Mouse (Mus musculus) frontal cortex, postnatal 36 days (tissue): Measurements from ENCODE around the gene Npb.
"Not testable (repeated sequence)": the region's sequence is repeated elsewhere in the genome, so short reads cannot be mapped to it uniquely, and the experiment has no call there.

ENCODE experiments used
- DNase-seq, 2 experiments: peaks; one replicate each; pipeline ENCODE4 v3.0.0; 2022; ENCODE audit warnings: low spot score in 2 of 2

The Npb gene

DNA sequence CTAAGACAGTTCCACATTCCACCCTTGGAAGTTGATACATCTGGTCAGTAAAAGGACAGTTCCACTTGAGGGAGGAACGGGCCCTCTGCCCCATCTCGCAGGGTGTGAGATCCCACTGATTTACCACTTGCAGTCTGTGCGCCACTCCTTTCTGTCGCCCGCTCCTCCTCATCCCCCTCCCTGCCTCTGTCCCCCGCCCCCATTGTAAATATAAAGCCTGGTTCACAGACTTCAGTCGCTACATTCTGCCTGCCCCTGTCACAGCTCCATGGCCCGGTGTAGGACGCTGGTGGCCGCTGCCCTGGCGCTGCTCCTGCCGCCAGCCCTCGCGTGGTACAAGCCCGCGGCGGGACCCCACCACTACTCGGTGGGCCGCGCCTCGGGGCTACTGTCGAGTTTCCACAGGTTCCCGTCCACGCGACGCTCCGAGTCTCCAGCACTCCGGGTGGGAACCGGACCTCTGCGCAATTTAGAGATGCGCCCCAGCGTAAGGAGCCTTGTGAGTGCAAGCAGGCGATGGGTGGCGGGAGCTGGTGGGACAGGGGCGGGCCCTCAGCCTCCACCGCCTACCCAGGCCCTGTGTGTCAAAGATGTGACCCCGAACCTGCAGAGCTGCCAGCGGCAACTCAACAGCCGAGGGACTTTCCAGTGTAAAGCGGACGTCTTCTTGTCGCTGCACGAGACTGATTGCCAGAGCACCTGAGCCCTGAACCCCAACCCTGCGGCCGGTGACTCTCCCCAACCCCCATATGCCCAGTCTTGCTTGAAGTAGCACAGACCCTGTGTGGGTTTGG lies at the start of gene Npb:
Gene Npb (plus strand): TSS at position 237 of the 794 bp plus-strand sequence.
- DNase-seq = no peak

- DNase-seq = not testable (repeated sequence)
Observed at GRCm38 (mm10) chr11:120558843-120559242, 49.4 kb upstream of the Npb start.

GRCm38 (mm10) chr11:120560952-120561728 lies 47.1 kb upstream of the Npb start:
- DNase-seq = no peak

DNA sequence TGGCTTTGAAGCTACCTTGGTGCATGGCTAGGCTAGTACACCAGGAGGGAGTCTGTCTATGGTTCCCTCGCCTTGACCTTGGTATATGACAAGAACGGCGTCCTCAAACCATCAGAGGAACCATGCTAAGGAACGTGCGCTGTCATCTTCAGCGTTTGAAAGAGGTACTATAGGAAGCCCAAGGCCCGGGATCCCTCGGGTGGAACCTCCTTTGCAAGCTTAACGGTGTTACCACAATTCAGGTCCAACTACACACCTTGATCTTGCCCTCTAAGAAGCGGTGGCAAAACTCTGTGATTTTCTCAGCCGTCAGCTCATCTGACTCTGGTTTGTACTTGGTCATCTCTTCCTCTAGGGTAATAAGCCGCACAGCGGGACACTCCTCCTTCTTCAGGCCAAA lies 45.3 kb upstream of the Npb start:
- DNase-seq = no peak

DNA sequence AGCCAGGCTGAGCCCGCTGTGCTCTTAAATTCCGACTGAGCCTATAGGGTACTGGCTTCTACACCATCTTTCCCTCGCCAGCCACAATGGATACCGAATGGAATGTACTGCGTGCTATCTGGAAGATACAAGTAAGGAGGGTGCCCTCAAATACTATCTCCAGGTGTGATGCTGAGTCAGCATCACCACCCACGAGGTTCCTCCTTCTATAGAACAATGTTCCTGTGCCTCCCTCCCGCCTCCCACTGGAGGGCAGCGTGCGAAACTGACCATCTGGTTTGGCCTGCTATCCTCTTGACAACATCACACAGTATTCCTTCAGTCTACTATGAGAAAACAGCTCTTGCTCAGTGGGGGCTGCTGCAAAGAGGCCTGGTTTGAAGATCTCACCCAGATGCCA lies 43.2 kb upstream of the Npb start:
- DNase-seq = no peak

GRCm38 (mm10) chr11:120568324-120568723 lies 40.0 kb upstream of the Npb start:
- no peak for DNase-seq

DNA sequence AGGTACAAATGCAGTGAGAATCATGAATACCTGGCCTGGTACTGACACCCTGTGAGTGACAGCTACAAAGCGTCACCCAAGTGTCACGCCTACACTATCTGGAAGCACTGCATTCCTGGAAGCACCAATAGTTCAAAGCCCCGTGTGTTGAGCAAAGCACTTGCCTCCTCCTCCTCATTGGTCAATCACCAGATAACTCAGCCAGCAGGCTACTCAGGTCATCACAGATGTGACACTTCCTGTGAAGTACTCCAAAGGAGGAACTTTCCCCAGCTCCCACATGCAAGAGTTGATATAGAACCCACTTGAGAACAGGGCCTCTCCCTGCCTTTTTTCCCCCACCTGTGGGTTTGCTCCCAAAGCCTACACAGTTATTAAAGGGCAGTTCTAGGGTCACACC lies 37.2 kb upstream of the Npb start:
- no peak for DNase-seq

DNA sequence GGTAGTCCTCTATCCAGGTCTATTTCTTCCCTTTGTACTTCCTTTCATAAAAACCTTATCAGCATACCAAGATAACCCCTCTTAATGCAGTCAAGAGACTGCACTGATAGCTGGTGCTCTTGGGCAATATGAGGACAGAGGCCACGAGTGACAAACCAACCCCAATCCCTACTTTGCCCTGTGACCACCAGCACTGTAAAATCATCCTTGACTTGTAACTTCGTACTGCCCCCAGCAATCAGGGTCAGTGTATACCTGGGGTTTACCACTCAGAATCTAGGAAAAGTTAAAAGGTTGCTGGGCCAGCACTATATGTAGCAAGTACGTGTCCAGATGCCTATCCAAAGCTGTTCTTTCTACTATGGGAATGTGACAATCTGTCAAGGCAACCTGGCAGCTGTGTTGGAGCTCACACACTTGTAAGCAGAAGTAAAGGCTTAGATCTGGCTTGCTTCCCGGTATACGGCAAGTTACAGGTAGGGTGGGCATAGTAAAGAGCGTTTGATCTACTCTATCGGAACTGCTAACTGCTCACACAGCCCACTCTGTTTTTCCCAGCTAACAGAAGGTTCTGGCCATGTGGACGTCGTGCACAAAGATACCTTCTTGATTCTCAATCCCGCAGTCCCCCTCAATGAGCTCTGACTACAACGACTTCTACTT lies 36.4 kb upstream of the Npb start:
- no peak for DNase-seq

DNA sequence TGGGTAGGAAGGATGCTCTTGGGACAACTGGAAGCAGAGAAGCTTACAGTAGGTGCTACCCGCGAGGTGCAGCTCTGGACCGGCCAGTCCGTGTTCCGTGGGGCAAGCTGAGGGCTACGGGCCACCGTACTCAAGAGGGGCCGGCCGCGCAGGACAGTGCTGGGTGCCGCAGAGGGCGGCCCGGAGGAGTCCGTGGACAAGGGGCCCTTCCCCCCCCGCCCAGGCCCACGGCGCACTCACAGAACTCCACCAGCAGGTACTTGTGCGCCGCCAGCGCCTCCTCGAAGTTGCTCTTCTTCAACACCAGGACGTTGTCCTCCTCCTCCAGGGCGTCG lies 35.9 kb upstream of the Npb start:
- DNase-seq = no peak

DNA sequence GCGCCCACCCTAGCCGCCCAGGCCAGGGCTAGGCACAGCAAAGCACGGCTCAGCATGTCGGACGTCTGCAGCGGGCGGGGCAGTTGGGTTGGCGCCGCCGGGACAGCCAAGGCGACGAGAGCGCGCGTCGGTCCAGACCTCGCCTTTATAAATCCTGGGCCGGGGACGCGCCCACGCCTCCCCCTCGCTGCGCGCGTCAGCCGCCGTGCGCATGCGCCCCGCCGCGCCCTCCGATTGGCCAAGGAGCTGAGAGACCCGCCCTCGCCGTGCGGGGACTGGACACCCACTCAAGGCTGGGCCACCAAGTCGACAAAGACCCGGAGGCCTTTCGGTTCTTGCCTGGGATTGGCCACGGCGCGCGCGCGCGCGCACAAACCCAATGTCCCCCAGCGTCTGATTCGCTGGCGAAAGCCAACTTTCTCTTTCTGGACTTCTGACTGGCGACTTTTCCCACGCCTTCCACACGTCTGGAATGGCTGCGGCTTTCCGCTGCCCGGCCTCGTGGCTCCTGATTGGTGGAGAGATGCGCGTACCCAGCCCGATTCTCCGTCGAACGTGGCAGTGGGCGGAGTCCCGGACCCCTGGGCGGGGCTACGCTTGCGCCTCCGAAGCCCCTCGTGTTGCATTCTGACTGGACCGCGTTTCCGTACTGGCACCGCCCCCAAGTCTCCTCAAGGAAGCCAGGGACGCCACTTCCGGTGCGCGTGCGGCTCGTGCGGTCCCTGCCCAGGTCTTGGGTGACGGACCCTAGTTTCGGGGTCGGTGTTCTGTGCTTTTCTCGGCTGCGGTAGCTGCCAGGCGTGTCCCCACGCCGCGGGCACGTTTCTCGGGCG lies 35.3 kb upstream of the Npb start, which contains the start of gene P4hb:
Gene P4hb (minus strand): TSS at position 502 of the 833 bp plus-strand sequence.
- peak; percentile 100 for DNase-seq

- no peak for DNase-seq
Observed at GRCm38 (mm10) chr11:120573585-120574277, 34.5 kb upstream of the Npb start.

- no peak for DNase-seq
Observed at GRCm38 (mm10) chr11:120574278-120574600, 34.0 kb upstream of the Npb start.

GRCm38 (mm10) chr11:120575046-120575445 lies 33.2 kb upstream of the Npb start:
- DNase-seq = no peak

GRCm38 (mm10) chr11:120575940-120576339 lies 32.3 kb upstream of the Npb start:
- no peak for DNase-seq

GRCm38 (mm10) chr11:120576365-120576981 lies 31.8 kb upstream of the Npb start:
- DNase-seq = no peak

DNA sequence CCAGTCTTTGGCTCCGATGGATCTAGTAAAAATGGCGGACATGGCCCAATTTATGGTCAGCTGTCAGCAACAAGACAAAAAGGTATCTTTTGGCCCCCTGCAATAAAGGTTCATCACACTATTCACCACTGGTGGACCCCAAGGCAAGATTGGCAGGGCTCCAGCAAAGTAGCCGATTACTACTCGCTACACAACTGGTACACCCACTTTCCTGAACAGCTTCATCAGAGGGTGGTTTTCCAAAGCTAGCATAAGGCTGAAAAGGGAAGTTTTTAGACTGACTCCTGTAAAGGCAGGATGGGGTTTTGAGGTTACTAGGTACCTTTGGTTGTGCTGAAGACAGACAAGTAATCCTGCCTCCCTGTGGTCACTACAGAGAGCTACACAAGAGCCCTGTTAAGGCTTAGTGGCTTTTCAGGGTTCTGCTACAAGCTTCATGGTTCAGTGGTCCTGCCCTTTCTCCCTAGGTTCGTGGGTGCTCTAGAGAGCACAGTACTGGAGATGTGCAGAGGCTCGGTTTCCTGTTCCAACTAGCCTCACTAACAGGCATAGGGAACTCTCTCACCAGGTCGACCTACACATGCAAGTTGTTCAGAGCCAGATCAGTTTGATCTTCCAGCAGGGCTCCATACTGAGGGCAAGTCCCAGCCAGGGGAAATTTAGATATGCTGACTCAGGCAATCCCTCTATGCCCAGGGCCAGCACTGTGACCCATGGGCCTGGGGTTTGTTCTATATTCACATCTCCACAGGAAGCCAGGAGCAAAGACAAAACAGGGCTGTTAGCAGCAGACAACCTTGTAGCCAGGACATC lies 30.9 kb upstream of the Npb start:
- DNase-seq = no peak

DNA sequence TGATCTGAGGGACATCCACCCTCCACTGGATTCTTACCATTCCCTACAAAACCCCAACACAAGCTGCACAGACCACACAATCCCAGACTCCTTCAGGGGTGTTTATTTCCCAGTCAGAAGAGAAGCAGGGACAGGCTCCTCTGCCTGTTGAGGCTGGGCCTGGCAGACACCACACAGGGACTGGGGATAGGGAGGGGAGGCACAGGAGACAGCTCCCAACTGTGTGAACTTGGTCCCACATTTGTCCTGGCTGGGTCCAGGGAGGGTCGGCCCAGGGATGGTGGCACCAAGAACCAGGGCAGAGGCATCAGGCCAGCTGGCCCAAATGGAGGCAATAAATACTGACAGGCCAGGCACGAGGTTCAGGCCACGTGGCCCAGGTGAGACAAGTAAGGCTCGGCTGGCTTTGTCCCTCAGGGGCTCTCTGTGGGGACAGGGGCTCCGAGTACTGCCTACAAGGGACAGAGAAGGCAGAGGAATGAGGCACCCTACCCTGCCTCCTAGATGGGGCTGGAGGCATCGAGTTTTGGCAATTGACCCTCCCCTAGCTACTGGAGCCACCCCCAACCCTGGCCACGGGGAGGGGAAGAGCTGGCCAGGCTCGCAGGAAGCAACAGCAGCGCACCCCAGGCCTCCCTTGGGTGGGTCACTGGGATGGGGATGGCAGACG lies 30.1 kb upstream of the Npb start:
- DNase-seq = no peak

- no peak for DNase-seq
Observed at GRCm38 (mm10) chr11:120578694-120579243, 29.5 kb upstream of the Npb start.
